Mouse (Mus musculus) megakaryocyte-erythroid progenitor cell, adult 5-6 weeks (primary cell): Measurements from ENCODE around the gene Akt1s1. TPM values are rescaled to one million over a fixed set of nuclear protein-coding genes. Genes with fewer than 3 reads are reported as not detected.

Experiments
- ATAC-seq: replicated peaks from 2 replicates; pipeline ENCODE4 v1.8.0; 2016; ENCODE audit warnings: mild to moderate bottlenecking, inconsistent platforms; ENCODE audit not compliant: severe bottlenecking, poor library complexity, low FRiP score, low TSS enrichment
- total RNA-seq, 2 experiments: library from RNA; stranded (forward) in 1 of 2; stranded (reverse) in 1 of 2; fragments of 200-1000, 215-1000 nt in 1 of 2; fragments of >200 nt in 1 of 2; fragmentation: Nextera tagmentation in 1 of 2; gene quantifications; 2 replicates each; pipeline ENCODE4 v1.2.3; 2014 to 2017

Gene Akt1s1
- total RNA-seq, 2 experiments from 2014 or later = 21.1 to 24.5 TPM

- ATAC-seq = peak; percentile 51
Measured at GRCm38 (mm10) chr7:44892276-44892921, 43.6 kb downstream of the Akt1s1 start, which contains the start of gene Med25. Gene Med25, minus strand, starts transcription at chr7:44892712.

GRCm38 (mm10) chr7:44893197-44893596 is 44.4 kb downstream of the Akt1s1 start:
- ATAC-seq = no peak

GRCm38 (mm10) chr7:44894175-44894574 is 45.4 kb downstream of the Akt1s1 start:
- no peak for ATAC-seq

GRCm38 (mm10) chr7:44895206-44895592 is 46.4 kb downstream of the Akt1s1 start:
- no peak for ATAC-seq

- peak; percentile 67 for ATAC-seq
Measured at GRCm38 (mm10) chr7:44895593-44896434, 47.0 kb downstream of the Akt1s1 start, which contains the start of gene Fuz. Gene Fuz, plus strand, starts transcription at chr7:44896079.

GRCm38 (mm10) chr7:44896499-44896898 is 47.7 kb downstream of the Akt1s1 start:
- no peak for ATAC-seq

- ATAC-seq = no peak
Measured at GRCm38 (mm10) chr7:44898607-44899006, 49.8 kb downstream of the Akt1s1 start.

- no peak for ATAC-seq
Measured at GRCm38 (mm10) chr7:44900632-44901031, 51.8 kb downstream of the Akt1s1 start.

GRCm38 (mm10) chr7:44901230-44901722 is 52.5 kb downstream of the Akt1s1 start:
- peak; percentile 31 for ATAC-seq

Other genes starting within 250 kb of the Akt1s1 start
- not detected in 2 replicates for gene Myh14, start 178.1 kb upstream of the Akt1s1 start, total RNA-seq (2014; fragmentation: Nextera tagmentation)
- not detected in 2 replicates for gene Myh14, start 178.1 kb upstream of the Akt1s1 start, total RNA-seq (2017)
- gene Izumo2, start 140.2 kb upstream of the Akt1s1 start, total RNA-seq (2014; fragmentation: Nextera tagmentation) = not detected in 2 replicates
- gene Izumo2, start 140.2 kb upstream of the Akt1s1 start, total RNA-seq (2017) = not detected in 2 replicates
- 34.2 and 43.8 TPM in 2 replicates for gene Vrk3, start 100.6 kb upstream of the Akt1s1 start, total RNA-seq (2014; fragmentation: Nextera tagmentation)
- 51.5 and 81.2 TPM in 2 replicates for gene Vrk3, start 100.6 kb upstream of the Akt1s1 start, total RNA-seq (2017)
- 0.22 and 2.0 TPM in 2 replicates for gene Zfp473, start 97.9 kb upstream of the Akt1s1 start, total RNA-seq (2014; fragmentation: Nextera tagmentation)
- 6.5 TPM in 1 of 2 replicates, not detected in the other for gene Zfp473, start 97.9 kb upstream of the Akt1s1 start, total RNA-seq (2017)
- 103 and 109 TPM in 2 replicates for gene Nup62, start 32.9 kb upstream of the Akt1s1 start, total RNA-seq (2014; fragmentation: Nextera tagmentation)
- gene Nup62, start 32.9 kb upstream of the Akt1s1 start, total RNA-seq (2017) = 167 and 183 TPM in 2 replicates
- 2.5 and 6.5 TPM in 2 replicates for gene Il4i1, start 32.6 kb upstream of the Akt1s1 start, total RNA-seq (2014; fragmentation: Nextera tagmentation)
- gene Il4i1, start 32.6 kb upstream of the Akt1s1 start, total RNA-seq (2017) = 0.76 and 1.7 TPM in 2 replicates
- gene Atf5, start 32.3 kb upstream of the Akt1s1 start, total RNA-seq (2014; fragmentation: Nextera tagmentation) = 3.5 and 6.8 TPM in 2 replicates
- gene Atf5, start 32.3 kb upstream of the Akt1s1 start, total RNA-seq (2017) = 1.3 and 2.8 TPM in 2 replicates
- gene Tbc1d17, start 88 bp downstream of the Akt1s1 start, total RNA-seq (2014; fragmentation: Nextera tagmentation) = 26.7 and 61.9 TPM in 2 replicates
- gene Tbc1d17, start 88 bp downstream of the Akt1s1 start, total RNA-seq (2017) = 13.7 and 49.6 TPM in 2 replicates
- 25.2 and 58.9 TPM in 2 replicates for gene Pnkp, start 8.1 kb downstream of the Akt1s1 start, total RNA-seq (2014; fragmentation: Nextera tagmentation)
- 18.4 and 30.5 TPM in 2 replicates for gene Pnkp, start 8.1 kb downstream of the Akt1s1 start, total RNA-seq (2017)
- 79.6 and 88.8 TPM in 2 replicates for gene Ptov1, start 20.8 kb downstream of the Akt1s1 start, total RNA-seq (2014; fragmentation: Nextera tagmentation)
- gene Ptov1, start 20.8 kb downstream of the Akt1s1 start, total RNA-seq (2017) = 19.6 and 40.9 TPM in 2 replicates
- gene Med25, start 43.7 kb downstream of the Akt1s1 start, total RNA-seq (2014; fragmentation: Nextera tagmentation) = 42.0 and 71.7 TPM in 2 replicates
- 12.1 and 18.1 TPM in 2 replicates for gene Med25, start 43.7 kb downstream of the Akt1s1 start, total RNA-seq (2017)
- 12.0 and 19.8 TPM in 2 replicates for gene Fuz, start 47.1 kb downstream of the Akt1s1 start, total RNA-seq (2014; fragmentation: Nextera tagmentation)
- gene Fuz, start 47.1 kb downstream of the Akt1s1 start, total RNA-seq (2017) = 14.2 and 18.3 TPM in 2 replicates
- 95.3 and 104 TPM in 2 replicates for gene Ap2a1, start 80.5 kb downstream of the Akt1s1 start, total RNA-seq (2014; fragmentation: Nextera tagmentation)
- gene Ap2a1, start 80.5 kb downstream of the Akt1s1 start, total RNA-seq (2017) = 23.8 and 37.1 TPM in 2 replicates
- gene Tsks, start 94.2 kb downstream of the Akt1s1 start, total RNA-seq (2014; fragmentation: Nextera tagmentation) = not detected in 2 replicates
- gene Tsks, start 94.2 kb downstream of the Akt1s1 start, total RNA-seq (2017) = not detected in 2 replicates
- gene Cpt1c, start 125.9 kb downstream of the Akt1s1 start, total RNA-seq (2014; fragmentation: Nextera tagmentation) = 4.1 and 11.5 TPM in 2 replicates
- 0.91 and 1.3 TPM in 2 replicates for gene Cpt1c, start 125.9 kb downstream of the Akt1s1 start, total RNA-seq (2017)
- gene Prmt1, start 137.6 kb downstream of the Akt1s1 start, total RNA-seq (2014; fragmentation: Nextera tagmentation) = 160 and 230 TPM in 2 replicates
- gene Prmt1, start 137.6 kb downstream of the Akt1s1 start, total RNA-seq (2017) = 132 and 171 TPM in 2 replicates
- 80.4 and 150 TPM in 2 replicates for gene Irf3, start 148.7 kb downstream of the Akt1s1 start, total RNA-seq (2014; fragmentation: Nextera tagmentation)
- 84.3 and 104 TPM in 2 replicates for gene Irf3, start 148.7 kb downstream of the Akt1s1 start, total RNA-seq (2017)
- 37.2 and 42.7 TPM in 2 replicates for gene Bcl2l12, start 149.7 kb downstream of the Akt1s1 start, total RNA-seq (2014; fragmentation: Nextera tagmentation)
- gene Bcl2l12, start 149.7 kb downstream of the Akt1s1 start, total RNA-seq (2017) = 15.5 and 25.6 TPM in 2 replicates
- 33.0 and 46.3 TPM in 2 replicates for gene Scaf1, start 167.4 kb downstream of the Akt1s1 start, total RNA-seq (2014; fragmentation: Nextera tagmentation)
- gene Scaf1, start 167.4 kb downstream of the Akt1s1 start, total RNA-seq (2017) = 7.2 and 10.2 TPM in 2 replicates
- gene Rras, start 169.0 kb downstream of the Akt1s1 start, total RNA-seq (2014; fragmentation: Nextera tagmentation) = 1.4 and 1.7 TPM in 2 replicates
- gene Rras, start 169.0 kb downstream of the Akt1s1 start, total RNA-seq (2017) = 1.3 and 1.6 TPM in 2 replicates
- gene Prr12, start 203.9 kb downstream of the Akt1s1 start, total RNA-seq (2014; fragmentation: Nextera tagmentation) = 26.6 and 28.7 TPM in 2 replicates
- gene Prr12, start 203.9 kb downstream of the Akt1s1 start, total RNA-seq (2017) = 1.9 and 2.1 TPM in 2 replicates
- gene Nosip, start 213.4 kb downstream of the Akt1s1 start, total RNA-seq (2014; fragmentation: Nextera tagmentation) = 27.8 and 55.1 TPM in 2 replicates
- gene Nosip, start 213.4 kb downstream of the Akt1s1 start, total RNA-seq (2017) = 40.9 and 48.3 TPM in 2 replicates
- 4.3 and 4.7 TPM in 2 replicates for gene Prrg2, start 213.7 kb downstream of the Akt1s1 start, total RNA-seq (2014; fragmentation: Nextera tagmentation)
- 3.5 and 6.2 TPM in 2 replicates for gene Prrg2, start 213.7 kb downstream of the Akt1s1 start, total RNA-seq (2017)
- gene Rcn3, start 243.2 kb downstream of the Akt1s1 start, total RNA-seq (2014; fragmentation: Nextera tagmentation) = 7.6 and 15.6 TPM in 2 replicates
- gene Rcn3, start 243.2 kb downstream of the Akt1s1 start, total RNA-seq (2017) = 16.7 and 23.0 TPM in 2 replicates